Mouse (Mus musculus): ENCODE data around the gene Pef1.
A peak's percentile ranks its signal among the peaks of the same experiment; 100 is the strongest.

Gene Pef1

GRCm38 (mm10) chr4:130095137-130095536 lies 7.2 kb upstream of the Pef1 start:
- no peak for DNase-seq

DNA sequence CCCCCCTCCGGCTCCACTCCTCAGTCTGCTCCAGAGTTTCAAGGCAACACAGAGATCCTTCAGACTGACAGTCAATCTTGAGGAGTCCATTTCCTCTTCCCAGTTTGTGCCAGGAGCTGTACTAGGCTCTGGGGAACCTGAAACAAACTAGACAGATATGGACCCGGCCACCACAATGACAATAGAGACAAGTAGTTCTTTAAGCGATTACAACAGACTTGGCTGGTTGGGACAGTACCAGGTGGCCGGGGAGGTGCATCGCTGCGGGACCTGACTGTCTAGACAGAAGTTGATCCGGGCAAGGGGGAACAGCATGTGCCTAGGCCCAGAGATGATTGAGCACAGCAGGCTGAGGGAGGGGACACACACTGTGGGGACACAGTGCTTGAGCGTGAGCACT lies 1.2 kb upstream of the Pef1 start:
- no peak for DNase-seq

DNA sequence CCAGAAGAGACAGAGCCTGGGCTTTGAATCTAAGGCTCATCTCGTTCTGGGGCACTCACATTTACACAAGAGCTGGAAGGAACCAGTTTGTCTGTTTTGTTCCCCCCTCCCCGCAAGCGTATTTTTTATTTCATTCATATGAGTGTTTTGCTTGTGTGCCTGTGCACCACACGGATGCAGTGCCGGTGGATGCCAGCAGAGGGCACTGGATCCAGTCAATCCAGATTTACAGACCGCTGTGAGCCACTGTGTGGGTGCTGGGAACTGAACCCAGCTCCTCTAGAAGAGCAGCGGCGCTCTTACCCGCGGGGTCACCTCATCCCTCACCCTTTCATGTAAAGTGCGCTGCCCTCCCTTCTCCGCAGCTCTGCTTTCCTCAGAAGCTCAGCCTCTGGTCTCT lies 1.3 kb downstream of the Pef1 start:
- no peak for DNase-seq

DNA sequence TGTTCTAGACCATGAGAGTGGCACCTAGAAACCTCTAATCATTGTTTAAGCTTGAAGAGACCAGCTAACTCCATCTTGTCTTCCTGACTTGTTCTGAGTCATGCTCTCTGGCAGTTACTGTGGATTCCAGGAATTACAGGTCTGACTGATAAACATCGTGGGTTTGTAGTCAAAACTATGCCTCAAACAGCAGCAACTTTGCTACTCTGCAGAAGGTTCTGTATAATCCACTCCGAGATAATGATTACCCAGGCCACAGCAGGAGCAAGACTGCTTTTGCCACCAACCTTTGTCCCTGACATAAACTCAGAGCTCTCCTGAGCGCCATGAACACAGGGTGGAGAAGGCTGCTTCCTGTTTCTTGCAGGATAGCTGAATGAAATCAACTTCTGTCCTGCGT lies 2.2 kb downstream of the Pef1 start:
- peak; percentile 76 for DNase-seq

- no peak for DNase-seq
Observed at GRCm38 (mm10) chr4:130107065-130107443, 4.7 kb downstream of the Pef1 start.

DNA sequence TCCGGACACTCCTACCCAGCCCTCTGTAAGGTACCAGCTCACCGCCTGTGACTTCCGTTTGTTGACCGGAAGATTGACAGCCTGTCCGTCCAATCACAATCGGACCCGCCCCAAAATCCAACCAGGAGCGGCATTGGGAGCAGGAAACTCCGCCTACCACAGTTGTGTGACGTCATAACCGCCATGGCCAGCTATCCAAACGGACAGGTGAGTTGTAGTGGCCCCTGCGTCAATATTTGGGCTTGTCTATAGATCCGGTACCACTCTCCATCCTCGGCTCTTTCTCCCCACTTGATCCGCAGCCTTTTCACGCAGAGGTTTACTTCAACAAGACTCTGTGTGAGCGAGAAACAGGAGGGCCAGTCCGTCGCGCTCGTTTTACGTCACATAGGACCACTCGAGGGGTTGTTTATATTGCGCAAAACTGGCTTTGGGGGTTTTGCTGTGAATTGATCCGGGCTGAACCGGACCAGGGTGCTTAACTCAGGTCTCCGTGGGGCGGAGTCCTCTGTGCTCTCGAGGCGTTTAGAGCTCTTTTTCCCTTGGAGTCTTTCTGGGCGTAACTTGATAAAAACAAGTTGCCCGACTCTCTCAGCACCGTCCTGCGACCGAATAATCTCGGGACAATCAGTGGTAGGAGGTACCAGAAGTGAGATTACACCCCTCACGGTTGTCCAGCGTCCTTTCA lies 5.2 kb downstream of the Pef1 start:
- DNase-seq = peak; percentile 100

- DNase-seq = no peak
Observed at GRCm38 (mm10) chr4:130108929-130109328, 6.6 kb downstream of the Pef1 start.

- DNase-seq = no peak
Observed at GRCm38 (mm10) chr4:130109666-130110065, 7.3 kb downstream of the Pef1 start.

- peak; percentile 42 for DNase-seq
Observed at GRCm38 (mm10) chr4:130110091-130110490, 7.7 kb downstream of the Pef1 start.

DNA sequence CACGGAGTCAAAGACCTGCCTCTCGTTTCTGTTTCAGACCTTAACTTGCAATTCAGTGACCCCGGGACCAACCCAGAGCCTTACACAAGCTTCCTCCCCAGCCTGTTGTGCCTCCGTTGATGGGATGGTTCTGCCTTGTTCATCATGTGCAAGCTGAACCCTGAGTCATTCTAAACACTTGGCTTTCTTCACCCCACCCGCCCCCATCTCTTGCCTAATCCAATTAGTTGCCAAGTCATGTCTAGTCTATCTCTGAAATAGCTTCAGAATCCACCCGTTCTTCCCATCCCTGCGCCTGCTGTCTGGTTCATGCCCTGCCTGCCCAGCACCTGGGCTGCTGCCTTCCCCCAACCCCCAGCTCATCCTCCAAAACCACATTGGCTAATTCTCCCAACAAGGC lies 9.9 kb downstream of the Pef1 start:
- no peak for DNase-seq

DNA sequence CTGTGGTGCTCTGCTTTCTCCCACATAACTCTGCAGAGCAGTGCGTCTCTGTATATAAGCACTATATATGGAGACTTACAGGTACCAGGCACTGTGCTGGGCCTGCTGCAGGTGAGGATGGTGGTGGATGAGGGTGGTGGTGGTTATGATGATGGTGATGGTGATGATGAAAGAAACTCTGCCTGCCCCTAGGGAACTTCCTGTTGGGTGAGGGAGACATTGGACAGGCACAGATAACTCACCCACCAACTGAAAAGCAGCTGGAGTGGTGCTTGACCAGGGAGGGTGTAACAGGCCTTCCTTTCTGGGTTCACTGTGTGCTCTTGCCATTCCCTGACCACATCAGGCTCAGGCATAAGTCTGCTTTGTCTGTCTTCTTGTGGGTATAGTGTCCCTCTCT lies 10.4 kb downstream of the Pef1 start:
- DNase-seq = no peak

GRCm38 (mm10) chr4:130120752-130121151 lies 18.4 kb downstream of the Pef1 start:
- DNase-seq = no peak

DNA sequence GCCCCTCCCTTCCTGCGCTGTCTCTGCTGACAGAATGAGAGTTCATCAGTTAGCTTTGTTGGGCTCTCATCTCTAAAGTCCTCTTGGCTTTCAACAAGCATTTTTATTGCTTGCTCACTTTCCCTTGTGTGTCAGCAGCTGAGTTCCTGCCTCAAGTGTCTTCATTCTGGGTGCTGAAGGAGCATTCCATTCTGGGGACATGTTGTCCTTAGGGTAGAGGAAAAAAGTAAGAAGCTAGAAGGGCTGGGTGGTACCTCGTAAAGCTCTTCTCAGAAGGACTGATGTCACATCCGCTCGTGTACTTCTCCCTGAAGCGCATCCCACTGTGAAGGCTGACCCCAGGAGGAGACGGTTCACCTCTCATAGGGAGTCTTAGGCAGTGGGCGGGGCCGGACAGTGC lies 19.2 kb downstream of the Pef1 start:
- no peak for DNase-seq

DNA sequence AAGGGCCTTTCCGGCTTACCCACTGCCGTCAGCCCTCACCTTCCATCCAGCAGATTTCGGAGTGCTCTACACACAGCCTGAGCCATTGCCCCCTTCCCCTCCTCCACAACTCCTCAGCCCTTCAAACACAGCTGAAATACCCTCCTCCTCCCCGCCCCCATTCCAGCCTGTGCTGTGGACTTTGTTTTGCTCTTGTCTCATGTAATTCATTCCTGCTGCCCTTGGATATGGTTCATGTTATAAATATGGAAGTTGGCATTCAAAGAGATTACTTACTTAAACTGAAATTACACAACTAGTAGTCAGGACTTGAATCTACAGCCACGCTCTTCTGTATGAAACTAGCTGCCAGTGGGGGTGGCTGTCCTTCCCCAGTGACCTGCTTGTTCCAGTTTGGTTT lies 20.7 kb downstream of the Pef1 start:
- no peak for DNase-seq

DNA sequence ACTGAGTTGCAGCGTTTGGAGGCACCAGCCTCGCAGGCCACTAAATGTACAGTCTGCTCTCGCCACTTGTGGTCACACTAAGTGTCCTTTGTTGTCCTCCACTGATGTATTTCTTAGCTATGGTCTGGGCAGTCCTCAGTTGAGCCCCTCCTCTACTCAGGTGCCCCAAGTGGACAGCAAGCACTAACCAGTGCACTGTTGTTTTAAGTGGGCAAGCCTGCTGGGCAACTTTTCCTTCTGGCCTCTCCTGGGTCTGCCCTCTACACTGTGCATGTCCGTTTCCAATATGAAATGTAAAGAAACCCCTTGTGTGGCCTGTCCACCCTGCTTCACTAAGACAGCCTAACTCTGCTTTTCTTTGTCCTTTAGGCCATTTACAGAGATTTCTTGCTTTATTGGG lies 21.8 kb downstream of the Pef1 start:
- no peak for DNase-seq

GRCm38 (mm10) chr4:130125164-130125563 lies 22.8 kb downstream of the Pef1 start:
- DNase-seq = peak; percentile 38

DNA sequence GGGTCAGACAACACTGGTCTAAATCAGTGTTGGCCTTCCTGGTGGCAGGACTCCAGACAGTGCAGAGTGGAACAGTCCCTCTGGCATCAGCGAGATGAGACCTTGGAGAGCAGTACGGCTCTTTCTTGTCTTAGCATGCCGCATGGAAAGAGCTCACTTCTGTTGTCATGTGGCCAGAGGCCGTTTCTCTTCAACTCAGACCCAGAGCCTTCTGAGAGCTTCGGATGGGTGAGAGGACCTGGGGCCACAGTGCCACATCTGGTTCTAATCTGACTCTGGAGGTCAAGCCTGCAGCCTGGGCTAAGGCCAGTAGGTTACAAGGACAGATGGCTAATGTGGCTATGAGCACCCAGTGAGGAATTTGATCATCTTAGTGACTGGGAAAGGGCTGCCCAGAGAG lies 23.6 kb downstream of the Pef1 start:
- DNase-seq = no peak

- DNase-seq = no peak
Observed at GRCm38 (mm10) chr4:130128907-130129306, 26.5 kb downstream of the Pef1 start.

DNA sequence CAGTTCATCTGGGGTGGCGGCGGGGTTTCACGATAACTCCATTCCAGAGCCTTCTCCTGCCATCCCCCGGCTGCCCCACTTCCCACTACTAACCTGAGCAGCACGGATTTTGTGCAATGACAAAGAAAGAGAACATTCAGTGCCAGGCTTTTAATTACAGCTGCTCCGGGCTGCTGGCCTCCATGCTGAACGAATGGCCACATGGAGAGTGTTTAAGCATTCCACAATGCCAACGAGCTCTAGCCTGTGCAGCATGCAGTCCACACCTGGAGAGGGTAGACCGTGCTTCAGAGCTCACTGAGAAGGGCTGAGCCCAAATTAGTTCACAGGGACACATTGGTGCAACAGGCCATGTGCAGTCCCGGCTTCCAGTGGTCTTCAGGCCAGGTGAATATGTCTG lies 27.7 kb downstream of the Pef1 start:
- peak; percentile 55 for DNase-seq

GRCm38 (mm10) chr4:130130641-130131350 lies 28.4 kb downstream of the Pef1 start:
- peak; percentile 85 for DNase-seq

GRCm38 (mm10) chr4:130131448-130132105 lies 29.2 kb downstream of the Pef1 start:
- DNase-seq = no peak

DNA sequence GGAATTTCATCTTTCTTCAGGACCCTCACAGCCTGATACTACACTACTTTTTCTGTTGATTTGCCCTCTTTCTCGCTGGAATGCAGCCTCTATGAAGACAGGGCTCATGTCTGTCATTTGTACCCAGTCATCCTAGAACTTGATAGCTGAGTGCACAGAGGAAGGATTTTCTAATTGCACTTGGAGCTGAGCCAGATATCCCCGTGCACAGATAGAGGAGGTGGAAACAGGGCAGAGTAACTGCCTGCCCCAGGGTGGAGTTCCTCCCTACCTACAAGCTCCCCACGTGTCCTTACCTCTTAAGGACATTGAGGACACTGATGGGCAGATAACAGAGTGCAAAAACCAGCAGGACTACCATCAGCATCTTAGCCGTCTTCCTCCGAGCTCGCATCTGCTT lies 31.0 kb downstream of the Pef1 start:
- no peak for DNase-seq

DNA sequence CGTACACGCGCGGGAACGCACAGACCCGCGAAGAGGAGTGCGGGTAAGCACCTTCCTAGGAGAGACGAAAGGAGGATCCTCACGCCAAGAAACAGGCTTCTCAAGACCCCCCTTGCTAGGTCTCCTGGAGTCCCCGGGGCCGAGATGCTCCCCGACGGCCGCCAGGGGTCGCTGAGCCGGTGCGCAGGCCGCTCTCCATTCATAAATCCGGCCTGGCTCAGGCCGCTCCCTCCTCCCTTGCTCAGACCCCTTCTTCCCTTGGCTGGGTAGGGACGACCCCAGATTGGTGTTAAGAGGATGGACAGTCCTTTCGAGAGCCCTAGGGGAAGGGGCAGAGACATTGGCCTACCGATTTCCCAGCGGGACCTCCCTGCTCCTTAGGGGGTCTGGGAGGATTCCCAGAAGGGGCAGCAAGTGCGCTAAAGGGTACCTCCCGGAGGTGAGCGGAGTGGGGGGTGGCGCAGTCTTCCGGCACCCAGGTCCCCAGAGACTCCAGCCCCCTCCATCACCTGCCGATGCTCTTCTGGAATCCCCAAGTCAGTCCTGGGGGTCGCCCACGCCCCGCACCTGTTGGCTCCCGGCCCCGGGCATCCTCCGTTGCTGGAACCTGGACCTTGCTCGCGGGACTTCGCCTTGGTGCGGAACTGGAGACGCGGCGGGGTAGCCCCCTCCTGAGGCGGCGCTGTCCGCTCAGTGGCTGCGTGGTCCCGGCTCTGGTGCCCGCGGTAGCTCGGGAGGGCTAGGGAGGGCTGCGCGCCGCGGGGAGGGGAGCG lies 36.3 kb downstream of the Pef1 start:
- peak; percentile 80 for DNase-seq

- no peak for DNase-seq
Observed at GRCm38 (mm10) chr4:130139214-130139492, 36.8 kb downstream of the Pef1 start, which contains the start of gene Hcrtr1. Gene Hcrtr1, minus strand, starts transcription at chr4:130139359.
